Mouse (Mus musculus) kidney, embryonic 14.5 days (tissue): ENCODE data around the gene Epor. TPM values are rescaled to one million over a fixed set of nuclear protein-coding genes. Genes with fewer than 3 reads are reported as not detected.

Experiments
- ATAC-seq: fragments of 200-750 bp; cut with Nextera tagmentation; 2 replicates; pipeline ENCODE4 v1.8.0; 2017; ENCODE audit warnings: moderate number of reproducible peaks, mild to moderate bottlenecking, moderate TSS enrichment, moderate library complexity; ENCODE audit not compliant: low FRiP score, low TSS enrichment
- H3K27ac ChIP-seq: fragments of 300-500 bp; sonication (generic); 2 replicates; pipeline ENCODE4 v1.5.1; 2014; ENCODE audit warnings: low read depth, mild to moderate bottlenecking, low read length, moderate library complexity, mixed read lengths
- H3K27me3 ChIP-seq: fragments of 300-500 bp; sonication (generic); 2 replicates; pipeline ENCODE4 v1.6.1; 2014; ENCODE audit warnings: mild to moderate bottlenecking, low read length; ENCODE audit not compliant: control insufficient read depth, insufficient read depth
- H3K36me3 ChIP-seq: fragments of 300-500 bp; sonication (generic); 2 replicates; pipeline ENCODE4 v1.6.1; 2014; ENCODE audit warnings: low read length, mixed read lengths; ENCODE audit not compliant: control insufficient read depth, insufficient read depth
- H3K4me1 ChIP-seq: fragments of 300-500 bp; sonication (generic); 2 replicates; pipeline ENCODE4 v1.6.1; 2014; ENCODE audit warnings: low read length, mixed read lengths; ENCODE audit not compliant: control insufficient read depth, insufficient read depth
- H3K4me2 ChIP-seq: fragments of 300-500 bp; sonication (generic); replicated peaks from 2 replicates; pipeline ENCODE4 v1.6.1; 2014; ENCODE audit warnings: low read depth, mild to moderate bottlenecking, low read length
- H3K4me3 ChIP-seq: fragments of 300-500 bp; sonication (generic); 2 replicates; pipeline ENCODE4 v1.5.1; 2014; ENCODE audit warnings: mild to moderate bottlenecking, low read length
- H3K9ac ChIP-seq: fragments of 300-500 bp; sonication (generic); 2 replicates; pipeline ENCODE4 v1.6.1; 2014; ENCODE audit warnings: low read depth, mild to moderate bottlenecking, low read length, moderate library complexity
- H3K9me3 ChIP-seq: fragments of 300-500 bp; sonication (generic); 2 replicates; pipeline ENCODE4 v1.6.1; 2016; ENCODE audit warnings: low read length; ENCODE audit not compliant: control insufficient read depth
- WGBS: fragments of 180-500 bp; shearing (Covaris S2); extraction: QIAGEN DNeasy Blood & Tissue Kit; methylation state at CpG from one replicate; pipeline ENCODE4 v1.1.7; 2014; 5-methylcytosine and 5-hydroxymethylcytosine counted together
- polyA plus RNA-seq: library from polyadenylated mRNA; unstranded; fragments of >200 nt; fragmentation: Nextera tagmentation; extraction: Ambion mirVana; gene quantifications from 2 replicates; pipeline ENCODE4 v1.2.1, GENCODE M21; 2014

The Epor gene
- polyA plus RNA-seq, 1 experiment from 2014 or later, result 10.5 TPM

DNA sequence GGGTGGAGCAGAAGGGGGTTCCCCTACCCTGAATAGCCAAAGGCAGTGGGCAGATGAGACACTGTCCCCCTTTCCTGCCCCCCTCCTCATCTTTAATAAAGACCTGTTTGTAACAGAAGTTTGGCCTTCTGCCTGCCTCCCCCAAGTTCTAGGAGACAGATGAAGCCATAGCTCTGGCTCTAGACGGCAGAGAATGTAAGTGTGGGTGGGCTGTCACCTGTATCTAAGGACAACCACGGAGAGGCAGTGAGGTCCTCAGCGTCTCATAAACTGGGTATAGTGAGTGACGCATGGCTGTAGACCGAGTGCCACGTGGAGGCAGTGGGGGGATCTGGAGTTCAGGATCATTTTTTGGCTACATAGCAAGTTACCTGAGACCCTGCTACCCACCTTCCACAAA is 14.5 kb downstream of the Epor start:
- Histone ChIP-seq H3K4me2 (no peak overlapping the region), H3K4me1 (no peaks in the 10 kb centered on the region; the same call in 1 of the 2 replicates), H3K27ac (no peak overlapping the region), H3K9ac (no peak overlapping the region), H3K9me3 (no peaks in the 10 kb centered on the region; the same call in 1 of the 2 replicates), H3K27me3 (peaks cover 5% of the 10 kb centered on the region; the same call in 1 of the 2 replicates), H3K36me3 (no peaks in the 10 kb centered on the region), H3K4me3 (no peak overlapping the region)
- ATAC-seq, result no peak
- WGBS, result 67% methylated on average over 6 of the region's 6 CpGs

DNA sequence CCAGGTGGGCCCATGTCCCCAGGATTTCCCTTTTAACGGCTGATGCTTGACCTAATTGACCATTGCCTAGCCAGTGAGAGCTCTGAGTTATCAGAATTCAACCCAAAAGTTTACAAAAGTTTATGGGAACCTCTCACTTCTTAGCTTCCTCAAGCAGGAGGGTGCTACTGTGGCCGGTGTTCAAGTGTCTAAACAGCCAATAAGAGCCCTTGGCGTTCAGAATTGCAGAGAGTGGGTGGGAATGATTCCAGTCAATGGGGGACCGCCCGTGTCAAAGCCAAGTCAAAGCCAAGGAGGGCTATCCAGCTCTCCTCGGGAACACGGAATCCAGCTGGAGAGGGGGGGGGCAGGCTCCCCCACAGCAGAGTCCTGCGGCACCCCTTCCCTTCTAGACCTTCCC is 15.2 kb downstream of the Epor start:
- no peak overlapping the region for H3K27ac ChIP-seq
- no peak for ATAC-seq
- no peak overlapping the region for H3K9ac ChIP-seq
- no peaks in the 10 kb centered on the region for H3K36me3 ChIP-seq
- no peaks in the 10 kb centered on the region; the same call in 1 of the 2 replicates for H3K9me3 ChIP-seq
- WGBS, result 56% methylated on average over 8 of the region's 8 CpGs
- H3K4me2 ChIP-seq, result no peak overlapping the region
- peaks cover 5% of the 10 kb centered on the region; the same call in 1 of the 2 replicates for H3K27me3 ChIP-seq
- no peak overlapping the region for H3K4me3 ChIP-seq
- H3K4me1 ChIP-seq, result no peaks in the 10 kb centered on the region; the same call in 1 of the 2 replicates

DNA sequence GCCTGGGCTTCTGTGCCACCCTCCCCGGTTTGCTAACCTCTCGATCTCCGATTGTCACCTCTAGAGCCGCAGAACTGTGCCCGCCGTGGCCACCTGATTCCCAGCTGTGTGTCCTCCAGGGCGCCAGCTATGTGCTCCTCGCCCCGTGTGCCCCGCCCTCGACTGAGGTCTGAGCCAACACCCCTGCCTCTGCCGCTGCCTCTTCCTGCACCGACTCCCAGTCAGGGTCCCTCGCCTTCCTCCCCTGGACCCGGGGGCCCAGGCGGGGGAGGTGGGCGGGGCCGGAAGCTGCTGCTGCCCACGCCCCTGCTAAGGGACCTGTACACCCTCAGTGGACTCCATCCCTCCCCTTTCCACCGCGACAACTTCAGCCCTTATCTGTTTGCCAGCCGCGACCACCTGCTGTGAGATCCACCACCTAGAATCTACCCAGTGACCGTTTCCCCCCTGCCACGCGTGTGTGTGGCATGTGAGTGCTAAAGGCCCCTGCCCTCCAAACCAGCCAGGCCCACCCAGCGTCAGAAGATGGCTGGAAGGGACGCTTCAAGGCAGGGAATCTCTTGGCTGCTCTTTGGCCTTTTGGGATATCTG is 15.7 kb downstream of the Epor start:
- Histone ChIP-seq H3K9ac (no peak overlapping the region), H3K27ac (no peak overlapping the region), H3K36me3 (no peaks in the 10 kb centered on the region), H3K9me3 (no peaks in the 10 kb centered on the region; the same call in 1 of the 2 replicates), H3K4me1 (no peaks in the 10 kb centered on the region; the same call in 1 of the 2 replicates), H3K27me3 (peaks cover 5% of the 10 kb centered on the region; the same call in 1 of the 2 replicates), H3K4me2 (peak overlapping the region; percentile 29), H3K4me3 (no peak overlapping the region)
- WGBS, result 5% methylated on average over 22 of the region's 28 CpGs
- ATAC-seq, result 0 out of 2 replicates have a peak, but pooled peaks have one; percentile 51

DNA sequence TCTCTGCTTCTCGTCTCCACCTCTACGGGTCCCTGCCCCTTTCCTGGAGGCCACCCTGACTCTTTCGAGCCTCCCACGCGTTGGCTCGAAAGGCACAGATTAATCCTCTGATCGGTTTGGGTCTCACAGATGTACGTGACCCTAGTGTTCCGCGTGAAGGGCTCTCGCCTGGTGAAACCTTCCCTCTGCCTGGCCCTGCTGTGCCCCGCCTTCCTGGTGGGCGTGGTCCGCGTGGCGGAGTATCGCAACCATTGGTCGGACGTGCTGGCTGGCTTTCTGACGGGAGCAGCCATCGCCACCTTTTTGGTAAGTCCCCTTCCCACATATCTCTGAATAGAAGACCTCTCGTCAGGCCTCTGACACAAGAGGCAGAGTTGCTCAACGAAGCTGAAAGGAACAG is 19.0 kb downstream of the Epor start:
- no peak overlapping the region for H3K4me3 ChIP-seq
- ATAC-seq, result no peak
- no peaks in the 10 kb centered on the region for H3K9me3 ChIP-seq
- H3K27me3 ChIP-seq, result peaks cover 5% of the 10 kb centered on the region; the same call in 1 of the 2 replicates
- no peak overlapping the region for H3K27ac ChIP-seq
- 11% methylated on average over 23 of the region's 23 CpGs for WGBS
- no peaks in the 10 kb centered on the region; the same call in 1 of the 2 replicates for H3K4me1 ChIP-seq
- H3K9ac ChIP-seq, result no peak overlapping the region
- H3K4me2 ChIP-seq, result no peak overlapping the region
- no peaks in the 10 kb centered on the region for H3K36me3 ChIP-seq

DNA sequence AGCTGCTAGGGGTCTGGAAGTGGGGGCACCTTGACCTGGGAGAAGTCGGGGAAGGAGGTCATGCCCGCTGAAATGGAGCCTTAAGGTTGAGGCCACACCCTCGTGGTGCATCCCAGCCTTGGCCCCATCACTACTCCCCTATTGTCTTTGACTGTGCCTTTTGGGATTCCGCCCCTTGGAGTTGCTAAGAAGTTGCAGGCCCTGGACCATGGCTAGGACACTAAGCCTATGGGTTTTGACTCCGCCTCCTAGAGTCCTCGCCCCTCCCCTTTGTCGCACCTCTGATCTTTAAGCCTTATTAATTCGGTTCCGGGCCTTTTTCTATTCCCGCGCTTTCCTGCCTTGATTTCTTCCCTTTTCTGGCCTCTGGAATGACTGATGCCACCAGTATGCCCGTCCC is 19.7 kb downstream of the Epor start:
- no peaks in the 10 kb centered on the region for H3K9me3 ChIP-seq
- H3K4me3 ChIP-seq, result no peak overlapping the region
- H3K36me3 ChIP-seq, result no peaks in the 10 kb centered on the region
- H3K9ac ChIP-seq, result no peak overlapping the region
- no peak for ATAC-seq
- no peaks in the 10 kb centered on the region; the same call in 1 of the 2 replicates for H3K4me1 ChIP-seq
- peaks cover 5% of the 10 kb centered on the region; the same call in 1 of the 2 replicates for H3K27me3 ChIP-seq
- H3K27ac ChIP-seq, result no peak overlapping the region
- no peak overlapping the region for H3K4me2 ChIP-seq
- 49% methylated on average over 12 of the region's 12 CpGs for WGBS

DNA sequence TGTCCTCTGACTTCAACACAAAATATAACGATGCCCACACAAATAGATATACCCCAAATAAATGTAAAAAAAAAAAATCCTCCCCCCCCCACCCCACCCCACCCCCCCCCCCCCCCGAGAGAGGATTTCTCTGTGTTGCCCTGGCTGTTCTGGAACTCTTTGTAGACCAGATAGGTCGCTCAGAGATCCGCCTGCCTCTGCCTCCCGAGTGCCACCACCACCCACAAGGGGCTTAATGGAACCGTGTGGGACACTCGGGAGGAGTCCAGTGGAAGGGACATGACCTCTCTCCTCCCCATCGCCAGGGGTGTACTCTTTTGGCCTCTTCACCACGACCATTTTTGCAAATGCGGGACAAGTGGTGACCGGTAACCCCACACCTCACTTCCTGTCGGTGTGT is 20.3 kb downstream of the Epor start:
- H3K4me1 ChIP-seq, result no peaks in the 10 kb centered on the region; the same call in 1 of the 2 replicates
- peaks cover 5% of the 10 kb centered on the region; the same call in 1 of the 2 replicates for H3K27me3 ChIP-seq
- H3K9ac ChIP-seq, result no peak overlapping the region
- WGBS, result 75% methylated on average over 12 of the region's 12 CpGs
- no peak overlapping the region for H3K4me2 ChIP-seq
- no peak overlapping the region for H3K27ac ChIP-seq
- H3K4me3 ChIP-seq, result no peak overlapping the region
- ATAC-seq, result no peak
- H3K36me3 ChIP-seq, result no peaks in the 10 kb centered on the region
- no peaks in the 10 kb centered on the region for H3K9me3 ChIP-seq

DNA sequence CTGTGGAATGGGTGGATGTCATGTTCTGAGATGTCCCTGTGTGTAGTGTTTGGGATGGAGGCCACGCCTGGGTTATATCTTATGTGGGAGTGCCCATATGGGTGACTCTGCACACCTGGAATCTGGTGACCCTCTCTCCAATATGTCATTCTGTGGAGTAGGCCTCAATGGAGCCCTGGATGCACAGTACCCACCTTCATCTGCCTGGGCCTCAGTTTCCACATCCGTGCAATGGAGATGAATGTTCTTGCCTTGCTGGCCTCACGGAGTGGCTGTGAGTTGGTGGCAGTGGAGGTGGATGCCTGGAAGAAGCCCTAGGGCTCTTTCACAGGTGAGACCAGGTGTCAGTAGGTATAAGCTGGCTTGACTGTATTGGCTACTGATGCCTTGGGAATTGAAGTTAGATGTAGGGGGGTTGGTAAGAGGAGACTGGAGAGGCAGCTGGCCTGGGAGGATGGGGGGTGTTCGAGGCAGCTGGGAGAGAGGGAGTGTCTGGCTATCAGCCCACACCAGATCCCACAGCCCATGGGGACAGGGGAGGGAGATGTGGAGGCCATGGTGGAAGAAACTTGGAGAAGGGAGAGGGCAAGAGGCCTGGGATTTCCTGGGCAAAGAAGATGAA is 25.0 kb downstream of the Epor start:
- no peak for ATAC-seq
- H3K4me2 ChIP-seq, result no peak overlapping the region
- H3K27me3 ChIP-seq, result no peaks in the 10 kb centered on the region
- WGBS, result 88% methylated on average over 4 of the region's 4 CpGs
- no peak overlapping the region for H3K27ac ChIP-seq
- no peak overlapping the region for H3K4me3 ChIP-seq
- no peaks in the 10 kb centered on the region for H3K9me3 ChIP-seq
- no peaks in the 10 kb centered on the region for H3K4me1 ChIP-seq
- no peaks in the 10 kb centered on the region for H3K36me3 ChIP-seq
- H3K9ac ChIP-seq, result no peak overlapping the region

DNA sequence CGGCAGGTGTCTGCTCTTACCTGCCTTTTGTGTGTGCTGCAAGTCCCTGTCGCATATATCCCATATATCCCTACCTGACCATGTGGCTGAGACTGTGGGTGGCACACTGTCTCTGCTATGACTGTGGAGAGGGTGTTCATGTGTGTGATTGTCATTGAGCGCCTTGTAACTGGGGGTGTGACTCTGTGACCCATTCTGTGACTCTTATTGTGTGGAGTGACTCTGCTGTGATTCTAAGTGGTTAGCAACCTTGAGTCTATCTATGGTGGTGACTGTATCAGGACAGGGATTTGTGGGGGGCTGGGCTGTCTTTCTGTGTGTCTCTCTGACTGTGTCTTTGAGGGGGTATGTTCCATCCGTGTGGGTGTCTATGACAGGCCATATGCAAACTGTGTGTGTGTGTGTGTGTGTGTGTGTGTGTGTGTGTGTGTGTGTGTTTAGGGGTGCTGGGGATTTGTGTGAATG is 25.6 kb downstream of the Epor start:
- H3K4me1 ChIP-seq, result no peaks in the 10 kb centered on the region
- no peak overlapping the region for H3K27ac ChIP-seq
- H3K9ac ChIP-seq, result no peak overlapping the region
- H3K4me2 ChIP-seq, result peak overlapping the region; percentile 82
- WGBS, result 77% methylated on average over 4 of the region's 4 CpGs
- no peaks in the 10 kb centered on the region for H3K36me3 ChIP-seq
- H3K4me3 ChIP-seq, result no peak overlapping the region; the same call in 1 of the 2 replicates
- no peak for ATAC-seq
- H3K27me3 ChIP-seq, result no peaks in the 10 kb centered on the region
- no peaks in the 10 kb centered on the region for H3K9me3 ChIP-seq
